Mouse (Mus musculus) spleen, adult 2 months (tissue): ENCODE data around the gene Sfrp2.

ENCODE experiments used
- CTCF ChIP-seq: fragments of 200-500 bp; IDR thresholded peaks from 2 replicates; pipeline ENCODE4 v1.5.1; 2011; ENCODE audit warnings: mild to moderate bottlenecking, inconsistent platforms; ENCODE audit not compliant: insufficient read depth, insufficient read length, insufficient replicate concordance; ENCODE audit errors: extremely low read depth
- POLR2A ChIP-seq: fragments of 200-500 bp; IDR thresholded peaks from 2 replicates; pipeline ENCODE4 v1.6.1; 2011; ENCODE audit warnings: low read depth, low read length, inconsistent platforms

DNA sequence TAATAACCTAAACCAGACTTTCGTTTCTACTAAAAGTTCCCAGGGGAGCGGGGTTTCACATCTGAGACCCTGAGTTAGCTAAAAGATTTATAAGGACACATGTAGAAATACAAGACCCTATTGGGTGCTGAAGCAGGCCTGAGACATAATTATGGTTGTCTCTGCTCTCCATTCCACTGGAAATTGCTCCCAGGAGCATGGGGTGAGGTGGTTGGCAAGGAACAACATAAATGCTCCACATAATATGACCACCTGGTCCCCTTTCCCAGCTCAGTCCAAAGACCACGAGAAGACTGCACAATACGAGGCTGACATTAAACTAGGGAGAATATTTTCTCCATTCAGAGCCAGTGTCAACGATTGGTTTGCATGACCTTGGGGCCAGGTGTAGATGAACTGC is 18.2 kb upstream of the Sfrp2 start:
- TF ChIP-seq CTCF (no peak), POLR2A (no peak)
